Mouse (Mus musculus) erythroblast, embryonic 14.5 days (primary cell): Measurements from ENCODE around the gene Olfr91. TPM values are rescaled to one million over a fixed set of nuclear protein-coding genes. Genes with fewer than 3 reads are reported as not detected.

Source experiments
- H3K27me3 ChIP-seq: 2 replicates; pipeline ENCODE4 v1.6.1; 2012; ENCODE audit warnings: inconsistent platforms; ENCODE audit not compliant: control insufficient read depth
- H3K36me3 ChIP-seq: 2 replicates; pipeline ENCODE4 v1.6.1; 2012; ENCODE audit warnings: mild to moderate bottlenecking, inconsistent platforms; ENCODE audit not compliant: control insufficient read depth
- H3K4me1 ChIP-seq: 2 replicates; pipeline ENCODE4 v1.6.1; 2012; ENCODE audit warnings: inconsistent platforms; ENCODE audit not compliant: control insufficient read depth
- H3K4me3 ChIP-seq: replicated peaks from 2 replicates; pipeline ENCODE3; 2012; ENCODE audit warnings: moderate library complexity, mild to moderate bottlenecking, inconsistent platforms
- H3K9me3 ChIP-seq: 2 replicates; pipeline ENCODE4 v1.6.1; 2012; ENCODE audit warnings: low read length, inconsistent platforms, mixed read lengths; ENCODE audit not compliant: control insufficient read depth
- GATA1 ChIP-seq: IDR thresholded peaks from 2 replicates; pipeline ENCODE4 v1.6.1; 2012; ENCODE audit warnings: low read length, inconsistent platforms, mixed read lengths
- TAL1 ChIP-seq: IDR thresholded peaks from 3 replicates; pipeline ENCODE4 v1.6.1; 2012; ENCODE audit warnings: low read length, inconsistent platforms, mixed read lengths
- polyA plus RNA-seq: library from polyadenylated mRNA; stranded (reverse); fragments of >175 nt; gene quantifications from 2 replicates; pipeline ENCODE4 v1.2.3, GENCODE M21; 2012

Olfr91 gene
- polyA plus RNA-seq, 1 experiment = not detected

DNA sequence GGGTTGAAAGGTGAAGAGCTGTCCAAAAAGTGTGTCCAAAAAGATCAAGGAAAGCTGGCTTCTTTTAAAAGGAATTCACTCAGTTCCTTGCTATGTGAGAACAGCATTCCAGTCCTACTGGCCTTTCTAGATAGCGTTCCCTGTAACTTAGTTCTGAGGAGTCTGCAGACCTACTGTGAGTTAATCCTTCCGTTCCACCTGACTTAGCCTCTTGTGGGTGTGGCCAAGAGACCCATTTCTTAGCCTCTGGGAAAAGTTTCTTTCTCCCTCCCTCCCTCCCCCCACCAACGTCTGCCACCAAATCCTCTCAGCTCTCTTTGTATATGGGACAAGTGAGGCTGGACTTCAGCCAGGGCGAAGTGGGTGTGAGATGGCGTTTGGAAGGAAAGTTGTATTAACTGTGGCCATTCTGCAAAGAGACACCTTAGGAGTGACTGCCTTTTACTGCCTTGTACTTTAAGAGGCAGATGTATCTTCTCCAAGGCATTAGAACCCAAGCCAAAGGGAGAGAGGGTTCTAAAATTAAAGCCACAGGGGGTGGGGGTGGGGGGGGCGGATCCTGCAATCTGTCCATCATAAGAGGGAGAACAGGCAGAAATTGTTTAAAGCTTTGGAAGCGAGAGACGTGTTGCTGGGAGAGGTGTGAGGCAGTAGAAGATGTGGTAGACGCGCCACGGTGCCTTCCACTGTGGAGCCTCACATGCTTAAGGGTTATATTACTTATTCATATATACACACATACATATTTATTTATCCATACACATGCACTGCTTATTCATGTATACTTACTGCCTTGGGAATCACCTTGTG, 34.2 kb downstream of the Olfr91 start:
- Histone ChIP-seq H3K9me3 (no peaks in the 10 kb centered on the region), H3K4me1 (no peaks in the 10 kb centered on the region), H3K4me3 (no peak overlapping the region), H3K36me3 (no peaks in the 10 kb centered on the region), H3K27me3 (no peaks in the 10 kb centered on the region)
- TF ChIP-seq GATA1 (no peak), TAL1 (no peak)

GRCm38 (mm10) chr17:37063063-37063462, 35.0 kb downstream of the Olfr91 start:
- H3K4me1 ChIP-seq = no peaks in the 10 kb centered on the region
- TF ChIP-seq GATA1 = no peak
- TF ChIP-seq TAL1 = no peak
- H3K4me3 ChIP-seq = no peak overlapping the region
- no peaks in the 10 kb centered on the region for H3K36me3 ChIP-seq
- H3K9me3 ChIP-seq = no peaks in the 10 kb centered on the region
- no peaks in the 10 kb centered on the region for H3K27me3 ChIP-seq

DNA sequence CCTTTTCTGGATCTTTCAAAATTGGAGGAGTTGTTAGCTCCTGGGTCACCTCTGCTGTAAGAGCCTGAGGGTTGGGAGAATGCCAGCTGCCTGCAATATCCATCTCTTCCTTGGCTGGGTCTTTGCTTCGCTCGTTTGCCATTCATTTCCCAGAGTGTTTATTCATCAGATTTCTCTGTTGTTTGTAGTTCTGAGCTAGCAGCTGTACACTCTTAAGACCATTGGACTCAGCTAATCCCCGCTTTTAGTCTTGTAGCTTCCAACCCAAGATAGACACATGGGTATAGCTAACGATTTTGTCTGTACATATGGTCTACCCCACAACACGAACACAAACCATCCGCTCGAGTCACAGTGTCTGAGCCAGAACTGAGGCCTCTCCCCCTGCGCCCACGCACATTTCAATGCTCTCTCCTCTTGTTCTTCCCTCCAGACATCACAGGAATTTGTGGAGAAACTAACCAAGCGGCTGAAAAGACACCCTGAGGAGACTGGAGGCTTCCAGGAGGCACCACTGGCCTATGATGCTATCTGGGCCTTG, 35.9 kb downstream of the Olfr91 start:
- Histone ChIP-seq H3K4me3 (no peak overlapping the region), H3K9me3 (no peaks in the 10 kb centered on the region), H3K4me1 (no peaks in the 10 kb centered on the region), H3K36me3 (no peaks in the 10 kb centered on the region), H3K27me3 (no peaks in the 10 kb centered on the region)
- TF ChIP-seq TAL1 (no peak), GATA1 (no peak)

DNA sequence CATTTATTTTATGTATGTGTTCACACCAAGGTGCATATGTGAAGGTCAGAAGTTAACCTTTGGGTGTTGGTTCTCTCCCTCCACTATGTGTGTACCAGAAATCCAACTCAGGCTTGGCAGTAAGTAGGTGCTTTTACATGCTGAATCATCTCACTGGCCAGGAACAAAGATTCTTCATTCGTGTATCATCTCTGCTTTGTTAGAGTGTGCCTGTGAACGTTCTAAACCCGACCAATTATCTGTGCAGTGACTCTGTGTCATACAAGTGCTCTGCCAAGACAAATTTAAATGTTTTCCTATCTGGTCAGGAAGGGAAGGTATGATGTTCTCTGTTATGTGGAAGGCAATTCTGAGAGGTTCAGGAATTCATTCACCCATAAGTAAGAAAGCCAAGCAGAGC, 36.6 kb downstream of the Olfr91 start:
- Histone ChIP-seq H3K36me3 (no peaks in the 10 kb centered on the region), H3K4me1 (no peaks in the 10 kb centered on the region), H3K9me3 (no peaks in the 10 kb centered on the region), H3K27me3 (no peaks in the 10 kb centered on the region), H3K4me3 (no peak overlapping the region)
- TF ChIP-seq GATA1 (no peak), TAL1 (no peak)

GRCm38 (mm10) chr17:37056957-37057356, 41.1 kb downstream of the Olfr91 start:
- no peak for TF ChIP-seq GATA1
- TF ChIP-seq TAL1 = no peak
- no peaks in the 10 kb centered on the region for H3K36me3 ChIP-seq
- H3K4me3 ChIP-seq = no peak overlapping the region
- H3K27me3 ChIP-seq = no peaks in the 10 kb centered on the region; the same call in 1 of the 2 replicates
- H3K4me1 ChIP-seq = no peaks in the 10 kb centered on the region
- no peaks in the 10 kb centered on the region for H3K9me3 ChIP-seq

DNA sequence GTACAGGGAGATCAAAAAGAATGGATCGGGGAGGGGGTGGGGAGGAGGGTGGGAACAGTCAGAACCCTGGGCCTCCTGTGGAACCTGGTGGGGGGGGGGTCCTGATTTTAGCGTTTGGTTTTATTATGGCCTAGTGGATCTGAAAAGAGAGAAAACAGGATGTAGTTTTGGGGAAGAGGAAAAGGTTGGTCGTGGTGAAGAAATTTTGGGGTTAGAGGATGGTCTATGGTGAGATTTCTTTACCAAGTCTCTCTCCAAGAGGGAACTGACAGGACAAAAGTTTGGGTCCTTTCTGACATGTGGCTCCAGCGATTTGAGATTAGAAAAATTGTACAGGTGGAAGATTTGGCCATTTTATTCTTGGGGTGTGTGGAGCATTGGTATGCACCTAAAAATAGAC, 46.3 kb downstream of the Olfr91 start:
- Histone ChIP-seq H3K27me3 (peaks cover 48% of the 10 kb centered on the region), H3K4me1 (peaks cover under 1% of the 10 kb centered on the region), H3K4me3 (no peak overlapping the region), H3K9me3 (peaks cover 1% of the 10 kb centered on the region; the same call in 1 of the 2 replicates), H3K36me3 (no peaks in the 10 kb centered on the region)
- TF ChIP-seq TAL1 (no peak), GATA1 (no peak)

DNA sequence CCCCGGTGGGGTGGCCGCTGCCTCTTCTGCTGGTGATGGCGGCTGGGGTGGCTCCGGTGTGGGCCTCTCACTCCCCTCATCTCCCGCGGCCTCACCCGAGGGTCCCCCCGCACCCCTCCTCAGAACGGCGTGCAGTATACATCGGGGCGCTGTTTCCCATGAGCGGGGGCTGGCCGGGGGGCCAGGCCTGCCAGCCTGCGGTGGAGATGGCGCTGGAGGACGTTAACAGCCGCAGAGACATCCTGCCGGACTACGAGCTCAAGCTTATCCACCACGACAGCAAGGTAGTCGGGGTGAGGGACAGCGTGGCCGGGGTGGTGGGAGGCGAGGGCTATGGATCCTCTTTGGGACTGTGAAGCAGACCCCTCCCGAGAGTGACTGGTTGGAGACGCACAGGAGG, 47.2 kb downstream of the Olfr91 start:
- Histone ChIP-seq H3K4me3 (no peak overlapping the region), H3K36me3 (no peaks in the 10 kb centered on the region), H3K4me1 (peaks cover 4% of the 10 kb centered on the region), H3K27me3 (peaks cover 57% of the 10 kb centered on the region), H3K9me3 (peaks cover 2% of the 10 kb centered on the region; the same call in 1 of the 2 replicates)
- TF ChIP-seq TAL1 = no peak
- no peak for TF ChIP-seq GATA1

DNA sequence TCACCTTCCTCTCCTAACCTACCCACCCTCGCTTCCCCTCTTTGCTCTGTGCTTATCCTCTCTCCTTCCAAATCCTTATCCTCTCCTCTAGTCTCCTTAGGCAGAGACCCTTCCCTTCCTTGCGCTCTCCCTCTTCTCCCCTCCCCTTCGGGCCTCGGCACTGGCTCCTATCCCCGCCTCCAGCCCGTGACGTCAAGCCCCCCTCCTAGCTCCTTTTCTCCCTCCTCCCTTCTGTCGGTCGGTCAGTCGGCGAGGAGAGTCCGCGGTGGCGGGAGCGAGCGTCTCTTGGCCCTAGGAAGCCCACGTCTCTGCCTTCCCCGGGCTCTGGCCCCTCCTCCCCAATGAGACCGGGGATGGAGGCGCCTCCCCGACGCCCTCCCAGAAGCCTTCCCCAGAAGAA, 47.7 kb downstream of the Olfr91 start:
- H3K27me3 ChIP-seq = peaks cover 61% of the 10 kb centered on the region
- H3K4me1 ChIP-seq = peaks cover 4% of the 10 kb centered on the region
- H3K9me3 ChIP-seq = peaks cover 2% of the 10 kb centered on the region; the same call in 1 of the 2 replicates
- H3K4me3 ChIP-seq = no peak overlapping the region
- TF ChIP-seq GATA1 = no peak
- TF ChIP-seq TAL1 = no peak
- H3K36me3 ChIP-seq = no peaks in the 10 kb centered on the region

GRCm38 (mm10) chr17:37049570-37050310, 48.3 kb downstream of the Olfr91 start:
- Histone ChIP-seq H3K27me3 (peaks cover 68% of the 10 kb centered on the region), H3K4me3 (no peak overlapping the region), H3K4me1 (peaks cover 4% of the 10 kb centered on the region), H3K9me3 (peaks cover 2% of the 10 kb centered on the region; the same call in 1 of the 2 replicates), H3K36me3 (no peaks in the 10 kb centered on the region)
- TF ChIP-seq TAL1 (no peak), GATA1 (no peak)
